Mouse (Mus musculus) kidney, adult 2 months (tissue): Measurements from ENCODE around the gene Lasp1.

ENCODE experiments used
- CTCF ChIP-seq: fragments of 200-500 bp; conservative IDR thresholded peaks from 2 replicates; pipeline ENCODE4 v1.5.1; 2011; ENCODE audit warnings: low read depth, mild to moderate bottlenecking, control low read depth, low read length, moderate library complexity, mixed read lengths; ENCODE audit not compliant: insufficient read depth, insufficient read length
- POLR2A ChIP-seq: fragments of 200-500 bp; IDR thresholded peaks from one replicate; pipeline ENCODE4 v1.6.1; 2011; ENCODE audit warnings: low read depth, low read length, control low read depth

DNA sequence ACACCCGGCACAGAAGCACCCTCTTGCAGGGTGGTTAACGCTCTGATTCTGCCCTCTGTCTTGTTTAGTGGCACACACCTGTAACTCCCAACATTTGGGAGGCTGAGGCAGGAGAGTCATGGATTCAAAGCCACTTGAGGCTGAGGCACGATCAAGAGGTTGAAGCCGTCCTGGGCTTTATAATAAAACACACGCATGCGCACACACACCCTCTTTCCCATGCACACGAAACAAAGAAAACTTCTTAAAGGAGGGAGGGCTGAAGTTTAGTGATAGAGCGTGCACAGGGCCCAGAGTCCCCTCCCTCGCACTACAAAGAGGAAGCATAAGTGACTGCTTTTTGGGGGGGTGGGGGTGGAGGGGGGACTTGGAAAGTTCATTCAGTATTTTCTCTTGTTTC, 27.2 kb downstream of the Lasp1 start:
- no peak for TF ChIP-seq CTCF
- no peak for TF ChIP-seq POLR2A
